Mouse (Mus musculus) lung, embryonic 14.5 days (tissue): Measurements from ENCODE around the gene Gm21954. TPM values are rescaled to one million over a fixed set of nuclear protein-coding genes. Genes with fewer than 3 reads are reported as not detected.

Experiments used
- ATAC-seq: fragments of 200-750 bp; cut with Nextera tagmentation; 2 replicates; pipeline ENCODE4 v1.8.0; 2017; ENCODE audit warnings: mild to moderate bottlenecking, moderate TSS enrichment, moderate library complexity; ENCODE audit not compliant: insufficient read depth
- DNase-seq: peaks from one replicate; pipeline ENCODE4 v3.0.0-alpha.2; 2015
- H3K27ac ChIP-seq: fragments of 300-500 bp; sonication (generic); 2 replicates; pipeline ENCODE4 v1.5.1; 2014; ENCODE audit warnings: low read depth, mild to moderate bottlenecking, moderate library complexity
- H3K27me3 ChIP-seq: fragments of 300-500 bp; sonication (generic); 2 replicates; pipeline ENCODE4 v1.6.1; 2014; ENCODE audit warnings: low read length, control low read depth; ENCODE audit not compliant: insufficient read depth
- H3K36me3 ChIP-seq: fragments of 300-500 bp; sonication (generic); 2 replicates; pipeline ENCODE4 v1.6.1; 2014; ENCODE audit warnings: control low read depth; ENCODE audit not compliant: insufficient read depth
- H3K4me1 ChIP-seq: fragments of 300-500 bp; sonication (generic); 2 replicates; pipeline ENCODE4 v1.6.1; 2014; ENCODE audit warnings: antibody characterized with exemption, control low read depth; ENCODE audit not compliant: insufficient read depth
- H3K4me2 ChIP-seq: fragments of 300-500 bp; sonication (generic); 2 replicates; pipeline ENCODE4 v1.6.1; 2014; ENCODE audit warnings: mild to moderate bottlenecking
- H3K4me3 ChIP-seq: fragments of 300-500 bp; sonication (generic); 2 replicates; pipeline ENCODE4 v1.5.1; 2014; ENCODE audit warnings: low read depth, low read length
- H3K9ac ChIP-seq: fragments of 300-500 bp; sonication (generic); 2 replicates; pipeline ENCODE4 v1.6.1; 2014
- H3K9me3 ChIP-seq: fragments of 300-500 bp; sonication (generic); 2 replicates; pipeline ENCODE4 v1.6.1; 2016; ENCODE audit warnings: low read depth, low read length, control low read depth
- CTCF ChIP-seq: IDR thresholded peaks from 2 replicates; pipeline ENCODE4 v1.5.1; 2016; ENCODE audit warnings: antibody characterized with exemption, low read depth
- WGBS: fragments of 180-500 bp; shearing (Covaris S2); extraction: QIAGEN DNeasy Blood & Tissue Kit; methylation state at CpG from one replicate; pipeline ENCODE4 v1.1.7; 2014; 5-methylcytosine and 5-hydroxymethylcytosine counted together
- polyA plus RNA-seq: library from polyadenylated mRNA; unstranded; fragments of >200 nt; fragmentation: Nextera tagmentation; extraction: Ambion mirVana; gene quantifications from 2 replicates; pipeline ENCODE4 v1.2.1, GENCODE M21; 2014

Gm21954 gene
- polyA plus RNA-seq, 1 experiment from 2014 or later: not detected

DNA sequence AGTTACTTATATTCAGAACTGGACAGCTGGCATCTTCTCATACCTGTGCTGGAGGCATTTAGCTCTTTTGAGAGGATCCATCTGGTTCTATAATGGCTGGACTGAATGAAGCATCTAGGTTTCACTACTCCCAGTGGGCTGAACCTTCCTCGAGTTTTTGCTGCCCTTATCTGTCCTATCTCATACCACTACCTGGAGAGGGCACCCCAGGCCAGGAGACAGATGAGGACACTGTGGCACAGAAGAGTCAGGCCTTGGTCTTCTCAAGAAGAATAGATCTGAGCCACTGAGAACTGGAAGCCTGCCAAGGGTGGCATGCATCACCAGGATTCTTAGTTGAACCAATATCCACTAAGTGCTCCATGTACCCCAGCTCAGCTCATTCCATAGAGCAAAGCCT, 9.1 kb upstream of the Gm21954 start:
- TF ChIP-seq CTCF: no peak
- H3K27ac ChIP-seq: no peak overlapping the region
- H3K27me3 ChIP-seq: no peaks in the 10 kb centered on the region
- no peak for DNase-seq
- 54% methylated on average over 1 of the region's 1 CpGs for WGBS
- no peak overlapping the region for H3K4me2 ChIP-seq
- ATAC-seq: no peak
- H3K36me3 ChIP-seq: no peaks in the 10 kb centered on the region
- H3K4me1 ChIP-seq: no peaks in the 10 kb centered on the region
- H3K4me3 ChIP-seq: no peak overlapping the region
- no peaks in the 10 kb centered on the region for H3K9me3 ChIP-seq
- no peak overlapping the region for H3K9ac ChIP-seq

DNA sequence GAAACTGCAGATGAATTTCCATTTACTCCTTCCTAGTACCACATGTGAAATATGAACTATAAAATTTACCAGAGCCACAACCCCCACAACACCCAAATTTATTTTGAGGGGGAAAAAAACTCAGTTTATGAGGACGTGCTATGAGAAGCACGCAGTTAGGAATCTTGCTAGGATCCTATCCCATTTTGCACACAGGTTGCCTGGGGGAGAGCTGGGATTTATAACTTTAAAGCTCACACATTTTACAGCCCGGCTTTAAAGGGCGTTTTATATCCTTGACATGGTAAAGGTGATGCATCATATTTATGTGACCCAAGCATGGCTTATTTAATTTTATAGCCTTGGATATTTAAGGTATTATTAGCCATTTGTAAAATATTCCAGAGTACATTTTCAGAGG, 7.3 kb upstream of the Gm21954 start:
- ATAC-seq (no peak), DNase-seq (no peak)
- Histone ChIP-seq H3K4me1 (no peaks in the 10 kb centered on the region), H3K9me3 (no peaks in the 10 kb centered on the region), H3K4me3 (no peak overlapping the region), H3K27ac (no peak overlapping the region), H3K36me3 (no peaks in the 10 kb centered on the region), H3K27me3 (no peaks in the 10 kb centered on the region), H3K9ac (no peak overlapping the region), H3K4me2 (no peak overlapping the region)
- TF ChIP-seq CTCF: no peak
- 82% methylated on average over 4 of the region's 4 CpGs for WGBS

DNA sequence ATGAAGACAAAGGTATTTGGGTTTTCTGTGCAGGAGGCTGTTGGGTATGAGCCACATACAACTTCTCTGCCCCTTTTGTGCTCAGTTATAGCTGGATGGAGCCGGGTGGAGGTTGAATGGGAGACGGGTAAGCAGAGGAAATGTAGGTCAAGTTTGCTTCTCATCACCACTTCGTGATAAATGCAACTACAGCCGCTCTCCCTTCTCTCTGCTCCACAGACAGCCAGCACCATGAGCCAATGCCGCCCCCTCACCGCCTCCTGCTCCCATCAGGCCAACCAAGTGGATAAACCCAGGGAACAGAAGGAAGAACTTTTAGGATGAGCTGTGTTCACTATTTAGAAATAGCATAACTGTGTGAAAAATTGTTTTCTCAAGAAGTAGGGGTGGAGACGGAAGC, 4.7 kb upstream of the Gm21954 start:
- H3K4me2 ChIP-seq: no peak overlapping the region
- no peaks in the 10 kb centered on the region for H3K4me1 ChIP-seq
- no peaks in the 10 kb centered on the region for H3K9me3 ChIP-seq
- ATAC-seq (no peak), DNase-seq (no peak)
- H3K4me3 ChIP-seq: no peak overlapping the region
- H3K9ac ChIP-seq: no peak overlapping the region
- no peak overlapping the region for H3K27ac ChIP-seq
- no peak for TF ChIP-seq CTCF
- H3K27me3 ChIP-seq: no peaks in the 10 kb centered on the region
- H3K36me3 ChIP-seq: no peaks in the 10 kb centered on the region
- WGBS: 80% methylated on average over 7 of the region's 7 CpGs

DNA sequence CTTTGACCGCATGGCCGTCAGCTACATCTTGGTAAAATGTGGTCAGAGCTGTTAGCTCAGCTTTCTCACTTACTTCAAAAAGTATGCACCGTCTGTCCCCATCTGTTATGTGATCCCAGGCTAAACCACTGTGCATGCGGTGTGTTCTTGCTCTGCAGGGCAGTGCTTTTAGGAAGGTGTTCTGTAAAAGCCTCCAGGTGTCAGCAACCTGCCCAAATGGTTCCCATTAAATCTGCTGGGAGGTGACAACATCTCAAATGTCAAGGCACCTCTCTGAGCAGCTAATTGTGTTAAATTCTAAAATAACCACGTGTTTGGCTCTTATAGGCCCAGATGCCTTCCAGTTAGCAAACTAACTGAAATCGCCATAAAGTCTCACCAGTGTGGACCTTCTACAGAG, 1.1 kb upstream of the Gm21954 start:
- no peak for ATAC-seq

DNA sequence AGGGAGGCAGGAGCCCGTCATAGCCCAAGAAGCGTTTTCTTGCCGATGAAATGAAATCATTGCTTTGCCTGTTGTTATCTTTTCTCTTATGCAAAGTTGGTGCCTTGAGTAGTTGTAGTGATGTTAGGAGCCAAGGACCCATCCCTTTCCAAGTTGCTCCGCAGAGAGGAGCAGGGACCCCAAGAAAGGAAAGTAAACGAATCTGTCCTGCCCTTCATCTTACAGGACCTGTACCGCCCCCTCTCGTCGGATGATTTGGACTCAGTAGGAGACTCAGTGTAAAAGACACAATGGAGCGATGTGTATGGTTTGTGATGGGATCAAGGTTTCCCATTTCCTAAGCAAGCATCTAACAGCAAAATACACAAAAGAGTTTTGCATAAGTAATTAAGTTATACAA, 5.7 kb downstream of the Gm21954 start:
- 73% methylated on average over 9 of the region's 9 CpGs for WGBS
- Histone ChIP-seq H3K9me3 (no peaks in the 10 kb centered on the region), H3K27me3 (no peaks in the 10 kb centered on the region), H3K36me3 (no peaks in the 10 kb centered on the region), H3K4me3 (no peak overlapping the region), H3K4me2 (no peak overlapping the region), H3K9ac (no peak overlapping the region), H3K4me1 (no peaks in the 10 kb centered on the region; the same call in 1 of the 2 replicates), H3K27ac (no peak overlapping the region)
- DNase-seq: no peak
- TF ChIP-seq CTCF: no peak
- ATAC-seq: no peak

More for the DNA sequence above, 1.1 kb upstream of the Gm21954 start:
- no peaks in the 10 kb centered on the region for H3K27me3 ChIP-seq
- TF ChIP-seq CTCF: no peak
- H3K9me3 ChIP-seq: no peaks in the 10 kb centered on the region
- no peak overlapping the region for H3K27ac ChIP-seq
- H3K4me2 ChIP-seq: no peak overlapping the region
- H3K36me3 ChIP-seq: no peaks in the 10 kb centered on the region
- H3K4me3 ChIP-seq: no peak overlapping the region
- no peak overlapping the region for H3K9ac ChIP-seq
- DNase-seq: no peak
- WGBS: 60% methylated on average over 6 of the region's 6 CpGs
- H3K4me1 ChIP-seq: no peaks in the 10 kb centered on the region

DNA sequence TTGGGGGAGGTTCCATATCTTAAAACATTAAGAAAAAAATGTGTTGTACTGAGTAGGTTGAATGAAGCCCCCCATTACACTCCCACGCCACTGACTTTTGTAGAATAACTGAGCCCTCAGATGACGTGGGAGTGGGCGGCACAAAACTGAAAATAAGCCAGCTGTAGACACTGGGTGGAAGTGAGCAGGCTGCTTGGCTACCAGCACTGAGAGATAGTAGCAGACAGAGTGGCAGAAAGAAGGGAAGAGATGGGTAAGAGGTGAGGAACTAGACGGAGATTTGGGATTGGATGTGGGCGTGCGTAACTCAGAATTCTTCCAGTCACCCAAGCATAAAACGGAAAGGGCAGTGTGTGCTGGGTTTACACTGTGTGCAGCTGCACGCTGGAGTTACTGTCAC, 6.2 kb downstream of the Gm21954 start:
- TF ChIP-seq CTCF: no peak
- H3K9ac ChIP-seq: no peak overlapping the region
- ATAC-seq (no peak), DNase-seq (no peak)
- H3K27ac ChIP-seq: no peak overlapping the region
- H3K4me2 ChIP-seq: no peak overlapping the region
- H3K9me3 ChIP-seq: no peaks in the 10 kb centered on the region
- H3K4me1 ChIP-seq: no peaks in the 10 kb centered on the region; the same call in 1 of the 2 replicates
- H3K27me3 ChIP-seq: no peaks in the 10 kb centered on the region
- H3K4me3 ChIP-seq: no peak overlapping the region
- no peaks in the 10 kb centered on the region for H3K36me3 ChIP-seq
- WGBS: 73% methylated on average over 8 of the region's 8 CpGs

DNA sequence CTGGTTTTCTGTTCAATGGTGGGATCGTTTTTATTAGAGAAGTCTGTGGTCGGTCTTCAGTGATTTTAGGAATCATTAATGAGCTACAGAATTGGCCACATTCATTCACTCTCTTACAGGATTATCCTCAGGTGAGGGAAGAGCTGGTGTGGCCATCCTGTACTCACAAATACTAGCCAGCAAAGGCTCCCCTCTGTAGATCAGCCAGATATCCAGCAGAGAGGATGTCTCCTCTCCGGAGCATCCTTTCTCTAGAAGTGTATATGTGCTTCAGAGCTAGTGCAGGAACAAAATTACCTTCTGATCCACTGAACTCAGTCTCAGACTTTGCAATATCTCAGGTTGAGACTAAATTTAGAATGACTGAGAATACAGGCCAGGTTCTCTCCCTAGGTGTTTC, 7.8 kb downstream of the Gm21954 start:
- Histone ChIP-seq H3K27ac (no peak overlapping the region), H3K9ac (no peak overlapping the region), H3K4me2 (no peak overlapping the region), H3K9me3 (no peaks in the 10 kb centered on the region), H3K27me3 (no peaks in the 10 kb centered on the region), H3K4me1 (no peaks in the 10 kb centered on the region; the same call in 1 of the 2 replicates), H3K4me3 (no peak overlapping the region), H3K36me3 (no peaks in the 10 kb centered on the region)
- ATAC-seq: no peak
- no peak for DNase-seq
- TF ChIP-seq CTCF: no peak
- WGBS: 70% methylated on average over 3 of the region's 3 CpGs
